Mouse (Mus musculus): Measurements from ENCODE around the gene Gpr160.

DNA sequence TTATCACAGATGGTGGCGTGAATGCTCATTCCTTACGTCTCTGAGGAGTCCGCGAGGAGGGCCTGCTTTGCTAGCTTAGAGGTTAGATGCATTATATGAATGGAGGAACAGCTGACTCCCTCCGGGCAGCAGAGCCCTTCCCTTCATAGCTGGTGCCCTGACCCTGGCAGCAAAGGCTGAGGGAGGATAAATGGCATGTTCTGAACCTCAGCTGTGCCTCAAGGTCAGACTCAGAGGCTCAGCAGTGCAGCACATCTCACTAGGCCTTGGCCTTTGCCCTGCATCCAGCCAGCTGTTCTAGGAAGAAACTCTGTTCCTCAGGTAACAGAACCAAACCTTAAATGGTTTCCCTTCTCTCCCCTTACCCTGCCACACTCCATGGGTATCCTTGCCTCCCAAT is 12.4 kb downstream of the Gpr160 start:
- TF ChIP-seq POLR2A (IDR thresholded peaks at IDR 0.05; ENCODE audit: extremely low read depth, insufficient read depth, low read length) (no peak), CTCF (IDR thresholded peaks at IDR 0.05; ENCODE audit: extremely low read depth, insufficient read depth, low read length) (no peak)

Measured in cortical plate, adult 2 months (tissue).